Mouse (Mus musculus): ENCODE data around the gene Ror1. TPM values are rescaled to one million over a fixed set of nuclear protein-coding genes. Genes with fewer than 3 reads are reported as not detected.

Gene Ror1
- polyA plus RNA-seq, 1 experiment from 2014 or later = 13.0 TPM

GRCm38 (mm10) chr4:100131488-100131887 is 35.9 kb downstream of the Ror1 start:
- ATAC-seq (ENCODE audit: insufficient number of reproducible peaks, insufficient read depth, low FRiP score, low read depth) = no peak
- H3K27me3 ChIP-seq (ENCODE audit: control insufficient read depth, insufficient read depth, low read length) = no peaks in the 10 kb centered on the region
- H3K4me3 ChIP-seq (ENCODE audit: low read depth, low read length) = no peak overlapping the region
- no peaks in the 10 kb centered on the region for H3K9me3 ChIP-seq (ENCODE audit: control insufficient read depth, low read depth, low read length)
- H3K9ac ChIP-seq (replicated peaks; ENCODE audit: low read depth, low read length) = no peak overlapping the region
- H3K36me3 ChIP-seq (ENCODE audit: control insufficient read depth, insufficient read depth, low read length) = no peaks in the 10 kb centered on the region
- 95% methylated on average over 2 of the region's 2 CpGs for WGBS
- peaks cover 25% of the 10 kb centered on the region for H3K4me1 ChIP-seq (ENCODE audit: control insufficient read depth, insufficient read depth, low read length)
- no peak overlapping the region for H3K27ac ChIP-seq (ENCODE audit: low read length)
- no peak overlapping the region for H3K4me2 ChIP-seq (replicated peaks; ENCODE audit: low read depth, low read length)

GRCm38 (mm10) chr4:100132261-100132660 is 36.7 kb downstream of the Ror1 start:
- Histone ChIP-seq H3K27ac (ENCODE audit: low read length) (no peak overlapping the region), H3K27me3 (ENCODE audit: control insufficient read depth, insufficient read depth, low read length) (no peaks in the 10 kb centered on the region), H3K9me3 (ENCODE audit: control insufficient read depth, low read depth, low read length) (no peaks in the 10 kb centered on the region), H3K36me3 (ENCODE audit: control insufficient read depth, insufficient read depth, low read length) (no peaks in the 10 kb centered on the region), H3K4me1 (ENCODE audit: control insufficient read depth, insufficient read depth, low read length) (peaks cover 25% of the 10 kb centered on the region), H3K9ac (replicated peaks; ENCODE audit: low read depth, low read length) (no peak overlapping the region), H3K4me3 (ENCODE audit: low read depth, low read length) (no peak overlapping the region), H3K4me2 (replicated peaks; ENCODE audit: low read depth, low read length) (no peak overlapping the region)
- 80% methylated on average over 3 of the region's 3 CpGs for WGBS
- no peak for ATAC-seq (ENCODE audit: insufficient number of reproducible peaks, insufficient read depth, low FRiP score, low read depth)

- no peak overlapping the region for H3K4me3 ChIP-seq (ENCODE audit: low read depth, low read length)
- no peaks in the 10 kb centered on the region for H3K36me3 ChIP-seq (ENCODE audit: control insufficient read depth, insufficient read depth, low read length)
- ATAC-seq (ENCODE audit: insufficient number of reproducible peaks, insufficient read depth, low FRiP score, low read depth) = no peak
- H3K4me2 ChIP-seq (replicated peaks; ENCODE audit: low read depth, low read length) = no peak overlapping the region
- no peak overlapping the region for H3K27ac ChIP-seq (ENCODE audit: low read length)
- H3K4me1 ChIP-seq (ENCODE audit: control insufficient read depth, insufficient read depth, low read length) = peaks cover 12% of the 10 kb centered on the region; the same call in 1 of the 2 replicates
- no peak overlapping the region for H3K9ac ChIP-seq (replicated peaks; ENCODE audit: low read depth, low read length)
- no peaks in the 10 kb centered on the region for H3K9me3 ChIP-seq (ENCODE audit: control insufficient read depth, low read depth, low read length)
- H3K27me3 ChIP-seq (ENCODE audit: control insufficient read depth, insufficient read depth, low read length) = no peaks in the 10 kb centered on the region
- WGBS = 88% methylated on average over 4 of the region's 4 CpGs
These were observed 40.5 kb downstream of the Ror1 start for GRCm38 (mm10) chr4:100136046-100136445.

DNA sequence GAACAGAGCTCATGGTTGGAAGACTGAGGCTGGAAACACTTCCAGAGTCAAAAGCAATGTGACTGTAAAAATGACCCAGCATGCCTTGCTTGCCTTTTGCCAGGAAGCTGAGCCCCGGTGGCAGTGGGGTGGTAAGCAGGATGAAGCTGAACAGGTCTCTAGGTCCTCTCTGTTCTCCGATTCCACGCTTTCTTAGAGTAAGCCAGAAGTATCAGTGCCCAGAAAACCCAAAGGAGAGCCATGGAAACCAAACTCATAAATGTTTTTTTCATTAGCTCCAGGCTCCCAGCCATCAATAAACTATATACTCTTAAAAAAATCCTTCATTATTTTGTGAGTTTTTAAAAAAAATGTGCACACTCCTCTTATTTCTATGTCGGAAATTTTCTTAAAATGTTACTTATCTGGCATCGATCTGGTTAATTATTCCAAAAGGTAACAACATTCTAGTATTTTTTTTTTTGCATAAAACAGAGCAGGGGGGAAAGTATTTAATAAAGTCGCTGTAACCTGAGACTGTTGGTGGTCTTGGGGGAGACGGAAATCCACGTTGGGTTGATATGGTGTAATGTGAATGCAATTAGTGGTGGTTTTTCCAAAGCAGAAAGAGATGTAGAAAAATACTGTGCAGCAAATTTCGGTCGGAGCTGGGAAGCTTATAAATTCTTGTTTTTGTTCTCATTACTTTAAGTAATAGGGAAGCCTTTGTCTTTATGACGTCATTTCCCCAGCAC is 41.7 kb downstream of the Ror1 start:
- Histone ChIP-seq H3K36me3 (ENCODE audit: control insufficient read depth, insufficient read depth, low read length) (no peaks in the 10 kb centered on the region), H3K27ac (ENCODE audit: low read length) (no peak overlapping the region)

DNA sequence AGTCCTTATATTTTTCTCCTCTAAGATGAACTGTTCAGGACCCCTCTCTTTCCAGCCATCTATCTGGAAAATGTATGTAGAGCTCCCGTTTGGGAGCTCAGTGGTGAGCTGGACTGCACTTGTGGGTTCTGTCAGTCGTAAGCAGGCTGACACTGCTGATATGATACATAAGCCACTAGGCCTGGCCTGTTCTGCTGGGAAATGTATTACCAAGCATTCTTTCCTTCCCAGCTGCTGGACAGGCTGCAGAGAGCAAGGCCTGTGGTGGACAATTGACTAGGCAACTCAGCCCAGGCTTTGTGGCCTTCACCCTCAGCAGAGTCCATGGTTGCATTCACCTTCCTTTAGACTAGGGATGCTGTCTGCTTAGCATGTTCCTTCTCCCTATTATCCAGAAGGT is 46.0 kb downstream of the Ror1 start:
- WGBS = 20% methylated on average over 2 of the region's 2 CpGs
- no peak for ATAC-seq (ENCODE audit: insufficient number of reproducible peaks, insufficient read depth, low FRiP score, low read depth)

More for the DNA sequence above, 41.7 kb downstream of the Ror1 start:
- WGBS = 89% methylated on average over 11 of the region's 11 CpGs
- Histone ChIP-seq H3K4me3 (ENCODE audit: low read depth, low read length) (no peak overlapping the region), H3K4me2 (replicated peaks; ENCODE audit: low read depth, low read length) (no peak overlapping the region), H3K27me3 (ENCODE audit: control insufficient read depth, insufficient read depth, low read length) (no peaks in the 10 kb centered on the region), H3K9ac (replicated peaks; ENCODE audit: low read depth, low read length) (no peak overlapping the region), H3K9me3 (ENCODE audit: control insufficient read depth, low read depth, low read length) (no peaks in the 10 kb centered on the region), H3K4me1 (ENCODE audit: control insufficient read depth, insufficient read depth, low read length) (peaks cover 9% of the 10 kb centered on the region; the same call in 1 of the 2 replicates)
- ATAC-seq (ENCODE audit: insufficient number of reproducible peaks, insufficient read depth, low FRiP score, low read depth) = no peak

DNA sequence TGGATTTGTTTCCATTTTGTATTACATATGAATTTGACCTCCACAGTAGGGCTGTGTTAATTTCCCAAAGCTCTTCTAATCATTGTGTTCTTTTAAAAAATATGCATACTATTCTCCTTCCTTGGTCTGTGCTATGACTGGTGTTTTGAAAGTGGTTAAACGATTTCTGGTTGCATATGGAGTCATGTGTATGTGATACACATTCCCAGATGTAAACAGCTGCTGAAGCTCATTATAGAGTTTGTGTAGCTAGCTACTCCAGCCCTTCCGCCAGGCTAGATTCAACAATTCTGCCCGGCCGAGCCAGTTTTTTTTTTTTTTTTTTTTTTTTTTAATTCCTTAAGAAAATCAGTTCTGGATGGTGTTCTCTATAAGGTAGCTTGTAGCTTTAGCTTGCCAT is 49.2 kb downstream of the Ror1 start:
- H3K4me3 ChIP-seq (ENCODE audit: low read depth, low read length) = no peak overlapping the region
- no peaks in the 10 kb centered on the region for H3K27me3 ChIP-seq (ENCODE audit: control insufficient read depth, insufficient read depth, low read length)
- peaks cover 8% of the 10 kb centered on the region; the same call in 1 of the 2 replicates for H3K4me1 ChIP-seq (ENCODE audit: control insufficient read depth, insufficient read depth, low read length)
- no peaks in the 10 kb centered on the region for H3K36me3 ChIP-seq (ENCODE audit: control insufficient read depth, insufficient read depth, low read length)
- H3K9ac ChIP-seq (replicated peaks; ENCODE audit: low read depth, low read length) = no peak overlapping the region
- no peak overlapping the region for H3K27ac ChIP-seq (ENCODE audit: low read length)
- no peak overlapping the region for H3K4me2 ChIP-seq (replicated peaks; ENCODE audit: low read depth, low read length)
- whole genome bisulfite sequencing = 37% methylated on average over 4 of the region's 4 CpGs
- H3K9me3 ChIP-seq (ENCODE audit: control insufficient read depth, low read depth, low read length) = no peaks in the 10 kb centered on the region
- 0 out of 2 replicates have a peak, but pooled peaks have one; percentile 37 for ATAC-seq (ENCODE audit: insufficient number of reproducible peaks, insufficient read depth, low FRiP score, low read depth)

More for the DNA sequence above, 46.0 kb downstream of the Ror1 start:
- no peak overlapping the region for H3K4me2 ChIP-seq (replicated peaks; ENCODE audit: low read depth, low read length)
- H3K27me3 ChIP-seq (ENCODE audit: control insufficient read depth, insufficient read depth, low read length) = no peaks in the 10 kb centered on the region
- peaks cover 8% of the 10 kb centered on the region; the same call in 1 of the 2 replicates for H3K4me1 ChIP-seq (ENCODE audit: control insufficient read depth, insufficient read depth, low read length)
- H3K9me3 ChIP-seq (ENCODE audit: control insufficient read depth, low read depth, low read length) = no peaks in the 10 kb centered on the region
- H3K36me3 ChIP-seq (ENCODE audit: control insufficient read depth, insufficient read depth, low read length) = no peaks in the 10 kb centered on the region
- H3K9ac ChIP-seq (replicated peaks; ENCODE audit: low read depth, low read length) = no peak overlapping the region
- no peak overlapping the region for H3K4me3 ChIP-seq (ENCODE audit: low read depth, low read length)
- H3K27ac ChIP-seq (ENCODE audit: low read length) = no peak overlapping the region

- H3K36me3 ChIP-seq (ENCODE audit: control insufficient read depth, insufficient read depth, low read length) = no peaks in the 10 kb centered on the region
- 84% methylated on average over 1 of the region's 1 CpGs for WGBS
- H3K4me3 ChIP-seq (ENCODE audit: low read depth, low read length) = no peak overlapping the region
- H3K9ac ChIP-seq (replicated peaks; ENCODE audit: low read depth, low read length) = no peak overlapping the region
- H3K27me3 ChIP-seq (ENCODE audit: control insufficient read depth, insufficient read depth, low read length) = no peaks in the 10 kb centered on the region
- peaks cover 5% of the 10 kb centered on the region; the same call in 1 of the 2 replicates for H3K4me1 ChIP-seq (ENCODE audit: control insufficient read depth, insufficient read depth, low read length)
- H3K4me2 ChIP-seq (replicated peaks; ENCODE audit: low read depth, low read length) = no peak overlapping the region
- H3K9me3 ChIP-seq (ENCODE audit: control insufficient read depth, low read depth, low read length) = no peaks in the 10 kb centered on the region
- no peak for ATAC-seq (ENCODE audit: insufficient number of reproducible peaks, insufficient read depth, low FRiP score, low read depth)
- H3K27ac ChIP-seq (ENCODE audit: low read length) = no peak overlapping the region
These were observed 55.2 kb downstream of the Ror1 start for GRCm38 (mm10) chr4:100150797-100151196.

GRCm38 (mm10) chr4:100154560-100155130 is 59.1 kb downstream of the Ror1 start:
- H3K4me1 ChIP-seq (ENCODE audit: control insufficient read depth, insufficient read depth, low read length) = peaks cover 5% of the 10 kb centered on the region; the same call in 1 of the 2 replicates
- no peak overlapping the region for H3K4me3 ChIP-seq (ENCODE audit: low read depth, low read length)
- H3K9ac ChIP-seq (replicated peaks; ENCODE audit: low read depth, low read length) = no peak overlapping the region
- 53% methylated on average over 7 of the region's 7 CpGs for WGBS
- H3K27me3 ChIP-seq (ENCODE audit: control insufficient read depth, insufficient read depth, low read length) = no peaks in the 10 kb centered on the region
- H3K9me3 ChIP-seq (ENCODE audit: control insufficient read depth, low read depth, low read length) = no peaks in the 10 kb centered on the region
- H3K27ac ChIP-seq (ENCODE audit: low read length) = no peak overlapping the region
- no peak overlapping the region for H3K4me2 ChIP-seq (replicated peaks; ENCODE audit: low read depth, low read length)
- ATAC-seq (ENCODE audit: insufficient number of reproducible peaks, insufficient read depth, low FRiP score, low read depth) = no peak
- no peaks in the 10 kb centered on the region for H3K36me3 ChIP-seq (ENCODE audit: control insufficient read depth, insufficient read depth, low read length)

Data from stomach, embryonic 14.5 days (tissue).